Mouse (Mus musculus): ENCODE measurements around the gene Tlk2. TPM values are rescaled to one million over a fixed set of nuclear protein-coding genes. Genes with fewer than 3 reads are reported as not detected.

Tlk2 gene
- polyA plus RNA-seq, 1 experiment from 2014 or later: 10.5 TPM

DNA sequence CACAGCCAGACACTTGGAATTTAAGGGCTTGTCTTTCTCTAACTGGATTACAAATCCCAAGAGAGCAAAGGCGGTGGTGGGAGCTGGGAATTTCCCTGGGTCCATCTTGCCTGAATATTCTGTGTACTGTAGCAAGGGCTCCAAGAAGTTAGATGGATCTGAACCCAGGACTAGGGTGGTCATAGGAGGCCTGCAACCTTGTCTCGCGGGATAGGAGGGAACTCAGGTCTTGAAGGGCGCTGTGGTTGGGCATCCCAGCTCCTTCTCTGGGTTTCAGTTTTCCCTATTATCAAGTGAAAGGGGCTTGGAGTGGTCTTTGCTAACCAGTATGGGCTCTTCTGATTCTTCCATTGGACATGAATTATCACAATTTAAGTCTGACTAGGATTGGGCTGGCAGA is 137.5 kb downstream of the Tlk2 start:
- no peak for ATAC-seq (replicated peaks; ENCODE audit: insufficient number of reproducible peaks, insufficient read depth, low FRiP score, low read depth)
- Histone ChIP-seq H3K9ac (no peak overlapping the region), H3K4me3 (no peak overlapping the region), H3K27me3 (no peaks in the 10 kb centered on the region), H3K4me1 (replicated peaks) (peaks cover 36% of the 10 kb centered on the region), H3K4me2 (no peak overlapping the region), H3K9me3 (replicated peaks) (no peaks in the 10 kb centered on the region), H3K27ac (no peak overlapping the region), H3K36me3 (no peaks in the 10 kb centered on the region)
- WGBS: 91% methylated on average over 4 of the region's 4 CpGs

DNA sequence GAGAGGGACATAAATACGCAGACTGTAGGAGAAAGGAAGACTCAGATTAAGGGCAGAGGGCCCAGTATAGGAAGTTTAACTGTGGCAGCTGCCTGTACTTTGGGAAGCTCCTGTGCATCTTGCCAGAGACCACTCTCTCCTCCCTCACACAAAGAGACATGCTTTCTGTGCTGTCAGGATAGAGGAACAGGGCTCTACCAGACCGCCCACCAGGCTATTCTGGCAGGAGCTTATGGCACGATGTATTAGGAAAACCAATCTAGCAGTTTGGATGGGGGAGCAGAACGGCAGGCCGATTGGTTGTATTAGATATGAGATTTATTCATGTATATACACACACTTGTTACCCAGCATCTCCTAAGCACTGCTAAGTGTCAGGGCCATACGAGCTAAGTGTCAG is 139.2 kb downstream of the Tlk2 start:
- no peak overlapping the region for H3K27ac ChIP-seq
- H3K36me3 ChIP-seq: no peaks in the 10 kb centered on the region
- no peak for ATAC-seq (replicated peaks; ENCODE audit: insufficient number of reproducible peaks, insufficient read depth, low FRiP score, low read depth)

DNA sequence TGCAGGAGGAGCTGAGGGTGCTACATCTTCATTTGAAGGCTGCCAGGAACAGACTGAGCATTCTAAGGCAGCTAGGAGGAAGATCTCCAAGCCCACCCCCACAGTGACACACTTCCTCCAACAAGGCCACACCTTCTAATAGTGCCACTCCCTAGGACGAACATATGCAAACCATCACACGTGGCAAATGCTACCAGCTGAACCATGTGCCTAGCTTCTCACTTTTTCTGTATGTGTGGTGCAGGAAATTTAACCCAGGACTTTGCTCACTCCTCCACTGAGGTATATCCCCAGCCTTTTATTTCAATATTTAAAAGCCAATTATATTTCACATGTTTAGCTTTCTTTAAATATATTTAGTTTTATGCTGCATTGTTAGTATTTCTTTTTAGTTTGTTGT is 142.5 kb downstream of the Tlk2 start:
- Histone ChIP-seq H3K9ac (no peak overlapping the region), H3K4me3 (no peak overlapping the region), H3K36me3 (no peaks in the 10 kb centered on the region), H3K4me2 (no peak overlapping the region), H3K27ac (no peak overlapping the region), H3K4me1 (replicated peaks) (no peaks in the 10 kb centered on the region), H3K27me3 (no peaks in the 10 kb centered on the region), H3K9me3 (replicated peaks) (no peaks in the 10 kb centered on the region)
- WGBS: 68% methylated on average over 2 of the region's 2 CpGs
- ATAC-seq (replicated peaks; ENCODE audit: insufficient number of reproducible peaks, insufficient read depth, low FRiP score, low read depth): no peak

More for the DNA sequence above, 139.2 kb downstream of the Tlk2 start:
- Histone ChIP-seq H3K4me2 (no peak overlapping the region), H3K4me3 (no peak overlapping the region), H3K9ac (no peak overlapping the region), H3K9me3 (replicated peaks) (no peaks in the 10 kb centered on the region), H3K4me1 (replicated peaks) (peaks cover 21% of the 10 kb centered on the region), H3K27me3 (no peaks in the 10 kb centered on the region)
- 95% methylated on average over 6 of the region's 6 CpGs for WGBS

DNA sequence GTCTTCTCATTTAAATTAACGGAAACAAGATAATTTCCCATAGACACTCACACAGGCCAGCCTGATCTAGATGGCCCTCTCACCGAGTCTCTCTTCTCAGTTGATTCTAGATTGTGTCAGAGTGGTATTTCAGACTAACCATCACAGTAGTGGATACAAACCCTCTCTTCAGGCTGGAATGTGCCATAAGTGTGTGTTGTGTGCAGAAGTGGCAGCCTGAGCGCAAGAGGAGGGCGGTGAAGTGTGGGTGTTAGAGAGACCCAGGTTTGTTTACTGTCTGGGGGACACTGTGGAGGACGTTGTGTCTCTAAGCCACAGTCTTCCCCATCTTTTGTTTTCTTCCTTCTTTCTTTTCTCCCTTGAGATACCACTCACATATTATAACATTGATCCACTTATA is 144.9 kb downstream of the Tlk2 start:
- no peaks in the 10 kb centered on the region for H3K9me3 ChIP-seq (replicated peaks)
- no peaks in the 10 kb centered on the region for H3K36me3 ChIP-seq
- H3K27ac ChIP-seq: no peak overlapping the region
- no peak overlapping the region for H3K4me3 ChIP-seq
- H3K27me3 ChIP-seq: no peaks in the 10 kb centered on the region
- no peak for ATAC-seq (replicated peaks; ENCODE audit: insufficient number of reproducible peaks, insufficient read depth, low FRiP score, low read depth)
- no peak overlapping the region for H3K4me2 ChIP-seq
- 58% methylated on average over 5 of the region's 5 CpGs for WGBS
- H3K9ac ChIP-seq: no peak overlapping the region
- H3K4me1 ChIP-seq (replicated peaks): no peaks in the 10 kb centered on the region

DNA sequence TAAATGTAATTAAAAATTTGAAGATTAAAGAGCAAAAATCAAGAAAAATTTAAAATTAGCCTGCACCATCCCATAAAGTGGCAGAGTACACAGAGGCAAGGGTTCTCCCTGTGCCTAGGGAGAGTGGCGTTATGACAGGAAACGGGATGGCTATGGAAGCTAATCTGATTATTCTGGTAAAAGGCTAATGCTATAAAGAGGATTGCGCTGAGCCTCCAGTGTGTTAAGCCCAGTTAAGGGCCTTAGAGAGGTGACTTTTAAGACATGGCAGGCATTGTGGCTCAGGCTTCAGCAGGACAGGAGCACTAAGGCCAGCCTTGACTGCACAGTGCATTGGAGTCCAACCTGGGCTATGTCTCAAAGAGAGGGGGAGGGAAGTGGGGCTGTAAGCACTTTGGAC is 148.5 kb downstream of the Tlk2 start:
- H3K4me2 ChIP-seq: no peak overlapping the region
- no peak for ATAC-seq (replicated peaks; ENCODE audit: insufficient number of reproducible peaks, insufficient read depth, low FRiP score, low read depth)
- H3K36me3 ChIP-seq: no peaks in the 10 kb centered on the region
- H3K9me3 ChIP-seq (replicated peaks): no peaks in the 10 kb centered on the region
- no peak overlapping the region for H3K4me3 ChIP-seq
- 91% methylated on average over 3 of the region's 3 CpGs for WGBS
- no peak overlapping the region for H3K27ac ChIP-seq
- no peaks in the 10 kb centered on the region for H3K27me3 ChIP-seq
- peaks cover 10% of the 10 kb centered on the region for H3K4me1 ChIP-seq (replicated peaks)
- no peak overlapping the region for H3K9ac ChIP-seq

DNA sequence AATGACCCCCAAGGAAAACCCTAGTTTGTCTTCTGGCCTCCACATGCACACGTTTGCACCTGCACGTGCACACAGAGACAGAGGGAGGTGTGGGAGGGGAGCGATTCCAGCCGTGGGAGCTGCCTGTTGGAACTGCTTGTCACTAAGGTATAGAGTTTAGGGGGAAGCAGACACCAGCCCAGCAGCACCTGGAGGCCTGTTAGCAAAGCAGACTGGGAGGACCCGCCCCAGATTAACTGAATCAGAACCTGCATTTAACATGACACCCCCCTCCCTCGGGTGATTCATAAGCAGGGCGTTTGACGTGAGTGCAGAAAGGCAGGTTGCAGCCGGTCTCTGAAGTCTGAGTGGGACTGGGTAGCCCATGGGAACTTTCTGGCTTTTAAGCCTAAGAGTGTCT is 151.4 kb downstream of the Tlk2 start:
- Histone ChIP-seq H3K27me3 (no peaks in the 10 kb centered on the region), H3K36me3 (no peaks in the 10 kb centered on the region), H3K4me1 (replicated peaks) (peaks cover 31% of the 10 kb centered on the region), H3K9me3 (replicated peaks) (no peaks in the 10 kb centered on the region), H3K4me2 (no peak overlapping the region), H3K9ac (no peak overlapping the region), H3K27ac (no peak overlapping the region), H3K4me3 (no peak overlapping the region)
- ATAC-seq (replicated peaks; ENCODE audit: insufficient number of reproducible peaks, insufficient read depth, low FRiP score, low read depth): no peak
- 68% methylated on average over 9 of the region's 9 CpGs for WGBS

DNA sequence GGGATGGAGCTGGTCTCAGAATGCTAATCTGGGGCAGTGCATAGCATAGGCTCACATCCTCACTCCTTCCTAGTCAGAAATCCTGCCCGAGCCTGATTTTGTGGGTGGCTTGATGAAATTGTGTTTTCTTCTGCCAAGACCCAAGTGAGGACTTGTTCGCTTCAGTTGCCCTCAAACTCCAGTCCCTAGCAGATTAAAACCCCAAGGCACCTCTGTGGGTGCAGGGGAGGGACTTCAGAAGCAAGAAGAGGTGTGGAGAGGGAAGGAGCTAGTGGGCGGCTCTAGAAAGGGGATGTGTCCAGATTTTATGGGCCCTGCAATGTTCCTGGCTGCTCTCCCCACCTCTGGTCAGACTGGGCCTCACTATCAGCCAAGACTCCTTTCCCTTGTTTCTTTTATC is 152.5 kb downstream of the Tlk2 start:
- Histone ChIP-seq H3K27me3 (no peaks in the 10 kb centered on the region), H3K36me3 (no peaks in the 10 kb centered on the region), H3K27ac (no peak overlapping the region), H3K4me3 (no peak overlapping the region), H3K4me2 (no peak overlapping the region), H3K4me1 (replicated peaks) (peaks cover 31% of the 10 kb centered on the region), H3K9me3 (replicated peaks) (no peaks in the 10 kb centered on the region), H3K9ac (no peak overlapping the region)
- WGBS: 78% methylated on average over 3 of the region's 3 CpGs
- ATAC-seq (replicated peaks; ENCODE audit: insufficient number of reproducible peaks, insufficient read depth, low FRiP score, low read depth): no peak

DNA sequence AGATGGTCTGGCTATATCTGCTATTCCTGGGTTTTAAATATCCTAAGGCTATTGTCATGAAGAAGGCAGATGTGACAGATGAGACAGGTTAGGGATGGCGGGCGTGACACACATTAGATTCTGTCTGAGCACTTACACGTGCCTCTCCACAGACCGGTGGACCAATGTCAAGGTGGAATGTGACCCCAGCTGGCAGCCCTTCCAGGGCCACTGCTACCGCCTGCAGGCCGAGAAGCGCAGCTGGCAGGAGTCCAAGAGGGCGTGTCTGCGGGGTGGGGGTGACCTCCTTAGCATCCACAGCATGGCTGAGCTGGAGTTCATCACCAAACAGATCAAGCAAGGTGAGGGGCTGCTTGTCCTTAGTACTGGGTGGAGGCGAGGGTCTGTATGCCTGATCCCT is 153.1 kb downstream of the Tlk2 start:
- no peaks in the 10 kb centered on the region for H3K9me3 ChIP-seq (replicated peaks)
- no peaks in the 10 kb centered on the region for H3K27me3 ChIP-seq
- no peak overlapping the region for H3K4me3 ChIP-seq
- peaks cover 31% of the 10 kb centered on the region for H3K4me1 ChIP-seq (replicated peaks)
- H3K4me2 ChIP-seq: no peak overlapping the region
- no peaks in the 10 kb centered on the region for H3K36me3 ChIP-seq
- H3K27ac ChIP-seq: no peak overlapping the region
- no peak overlapping the region for H3K9ac ChIP-seq
- WGBS: 21% methylated on average over 10 of the region's 10 CpGs
- peak; percentile 13; the same call in 1 of the 2 replicates for ATAC-seq (replicated peaks; ENCODE audit: insufficient number of reproducible peaks, insufficient read depth, low FRiP score, low read depth)

DNA sequence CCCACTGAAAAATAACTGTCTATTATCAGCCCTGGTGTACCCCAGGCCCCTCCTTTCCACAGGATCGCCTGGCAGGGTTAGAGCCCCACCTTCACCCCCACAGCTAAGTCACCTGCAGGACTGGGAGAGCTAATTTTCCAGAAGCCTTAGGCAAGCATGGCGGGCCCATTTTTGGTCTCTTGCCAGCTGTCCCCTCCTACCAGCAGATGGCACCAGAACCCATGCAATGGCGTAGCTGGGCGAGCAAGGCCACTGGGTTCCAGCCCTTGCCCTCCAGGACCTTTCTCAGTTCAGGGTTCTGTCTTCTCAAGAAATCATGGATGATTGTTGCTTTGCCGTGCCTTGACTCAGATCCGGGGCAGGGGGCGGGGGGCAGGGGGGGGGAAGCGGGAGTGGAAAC is 153.9 kb downstream of the Tlk2 start:
- H3K27ac ChIP-seq: no peak overlapping the region
- peaks cover 31% of the 10 kb centered on the region for H3K4me1 ChIP-seq (replicated peaks)
- H3K9me3 ChIP-seq (replicated peaks): no peaks in the 10 kb centered on the region
- no peaks in the 10 kb centered on the region for H3K27me3 ChIP-seq
- H3K36me3 ChIP-seq: no peaks in the 10 kb centered on the region
- no peak overlapping the region for H3K4me3 ChIP-seq
- WGBS: 56% methylated on average over 8 of the region's 8 CpGs
- H3K9ac ChIP-seq: no peak overlapping the region
- no peak overlapping the region for H3K4me2 ChIP-seq
- no peak for ATAC-seq (replicated peaks; ENCODE audit: insufficient number of reproducible peaks, insufficient read depth, low FRiP score, low read depth)

Other genes starting within 250 kb of the Tlk2 start
- not detected in 2 replicates for gene Efcab3, start 115.2 kb upstream of the Tlk2 start, polyA plus RNA-seq (2015; fragmentation: Nextera tagmentation; extraction: Ambion mirVana)
- 21.8 and 25.6 TPM in 2 replicates for gene Mettl2, start 52.4 kb upstream of the Tlk2 start, polyA plus RNA-seq (2015; fragmentation: Nextera tagmentation; extraction: Ambion mirVana)
- not detected in 2 replicates for gene Gm10842, start 31.9 kb upstream of the Tlk2 start, polyA plus RNA-seq (2015; fragmentation: Nextera tagmentation; extraction: Ambion mirVana)
- gene Mrc2, start 113.8 kb downstream of the Tlk2 start, polyA plus RNA-seq (2015; fragmentation: Nextera tagmentation; extraction: Ambion mirVana): 8.0 and 11.7 TPM in 2 replicates